Mouse (Mus musculus): ENCODE results near the gene Prm2. TPM values are rescaled to one million over a fixed set of nuclear protein-coding genes. Genes with fewer than 3 reads are reported as not detected.

The Prm2 gene
- total and polyA plus RNA-seq, 2 experiments from 2014 or later: not detected

DNA sequence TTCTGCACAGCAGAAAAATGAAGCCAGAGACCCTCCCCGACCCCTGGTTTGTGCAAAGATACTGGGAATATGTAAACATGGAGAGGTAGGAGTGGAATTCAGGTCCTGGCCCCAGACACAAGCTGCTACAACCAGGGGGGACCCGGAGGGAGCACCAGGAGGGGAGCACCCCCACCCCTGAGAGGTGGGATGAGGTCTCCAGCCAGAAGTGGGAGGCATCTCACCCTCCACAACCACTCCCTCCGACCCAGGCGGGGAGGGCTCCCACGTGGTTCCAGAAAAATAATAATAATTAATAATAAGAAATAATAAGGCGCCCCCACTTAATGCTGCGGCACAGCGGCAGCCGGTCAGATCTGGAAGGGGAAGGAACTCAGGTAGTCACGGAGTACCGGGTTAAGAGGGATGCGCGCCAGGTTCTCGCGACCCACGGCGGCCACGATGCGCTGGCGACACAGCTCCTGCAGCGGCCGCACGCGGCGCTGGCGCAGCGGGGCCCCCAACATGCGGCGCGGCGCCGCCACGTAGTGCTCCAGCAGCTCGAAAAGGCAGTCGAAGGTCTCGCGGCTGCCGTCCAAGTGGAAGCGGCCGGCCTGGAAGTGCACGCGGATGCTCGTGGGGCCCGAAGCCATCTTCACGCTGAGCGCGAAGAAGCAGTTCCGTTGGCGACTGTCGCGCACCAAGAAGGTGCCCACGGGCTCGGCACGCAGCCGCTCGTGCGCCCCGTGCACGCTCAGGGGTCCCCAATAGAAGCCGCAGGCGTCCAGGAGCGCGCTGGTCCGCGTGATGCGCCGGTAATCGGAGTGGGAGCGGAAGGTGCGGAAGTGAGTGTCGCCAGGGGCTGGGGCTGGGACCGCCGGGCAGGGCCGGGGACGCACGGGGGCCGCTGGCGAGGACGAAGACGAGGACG is 11.8 kb downstream of the Prm2 start:
- H3K9me3 ChIP-seq (ENCODE audit: low read length): no peaks in the 10 kb centered on the region
- H3K27me3 ChIP-seq (ENCODE audit: insufficient read depth, low read length): peaks cover 5% of the 10 kb centered on the region; the same call in 1 of the 2 replicates
- no peaks in the 10 kb centered on the region for H3K36me3 ChIP-seq (ENCODE audit: insufficient read depth)
- H3K4me3 ChIP-seq (ENCODE audit: low read depth, low read length): peak overlapping the region; percentile 64
- peak overlapping the region; percentile 76; the same call in 1 of the 2 replicates for H3K27ac ChIP-seq (ENCODE audit: low read depth, low read length)
- peak overlapping the region; percentile 99 for H3K4me2 ChIP-seq (ENCODE audit: low read depth)
- ATAC-seq (peak; percentile 5), DNase-seq (peak; percentile 58)
- peak overlapping the region; percentile 62 for H3K9ac ChIP-seq
- WGBS: 3% methylated on average over 81 of the region's 81 CpGs
- H3K4me1 ChIP-seq (ENCODE audit: insufficient read depth): no peaks in the 10 kb centered on the region
- peak; percentile 49 for TF ChIP-seq CTCF (IDR thresholded peaks at IDR 0.05; ENCODE audit: low read depth)

DNA sequence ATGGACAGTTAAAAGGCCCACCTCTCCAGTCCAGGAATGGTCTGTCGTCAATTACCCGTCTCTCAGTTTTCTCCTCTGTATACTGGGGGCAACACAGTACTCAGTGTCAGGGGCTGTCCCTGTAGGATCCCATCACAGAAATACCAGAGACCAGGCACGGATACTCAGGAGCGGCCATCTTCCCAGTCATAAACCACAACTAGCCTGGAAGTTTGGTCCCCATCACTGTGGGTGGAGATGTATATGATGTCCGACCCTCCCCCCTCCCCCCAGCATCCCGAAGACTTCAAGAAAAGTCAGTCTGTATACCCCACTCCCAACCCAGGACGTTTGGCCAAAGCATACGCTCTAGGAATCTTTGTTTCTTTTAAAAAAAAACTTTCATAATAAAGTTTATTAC is 12.5 kb downstream of the Prm2 start:
- Histone ChIP-seq H3K9ac (no peak overlapping the region), H3K36me3 (ENCODE audit: insufficient read depth) (no peaks in the 10 kb centered on the region), H3K27ac (ENCODE audit: low read depth, low read length) (no peak overlapping the region), H3K4me1 (ENCODE audit: insufficient read depth) (no peaks in the 10 kb centered on the region), H3K27me3 (ENCODE audit: insufficient read depth, low read length) (peaks cover 5% of the 10 kb centered on the region; the same call in 1 of the 2 replicates), H3K9me3 (ENCODE audit: low read length) (no peaks in the 10 kb centered on the region), H3K4me2 (ENCODE audit: low read depth) (peak overlapping the region; percentile 17; the same call in 1 of the 2 replicates), H3K4me3 (ENCODE audit: low read depth, low read length) (no peak overlapping the region; the same call in 1 of the 2 replicates)
- DNase-seq (no peak), ATAC-seq (no peak)
- TF ChIP-seq CTCF (IDR thresholded peaks at IDR 0.05; ENCODE audit: low read depth): no peak
- WGBS: 74% methylated on average over 8 of the region's 8 CpGs

DNA sequence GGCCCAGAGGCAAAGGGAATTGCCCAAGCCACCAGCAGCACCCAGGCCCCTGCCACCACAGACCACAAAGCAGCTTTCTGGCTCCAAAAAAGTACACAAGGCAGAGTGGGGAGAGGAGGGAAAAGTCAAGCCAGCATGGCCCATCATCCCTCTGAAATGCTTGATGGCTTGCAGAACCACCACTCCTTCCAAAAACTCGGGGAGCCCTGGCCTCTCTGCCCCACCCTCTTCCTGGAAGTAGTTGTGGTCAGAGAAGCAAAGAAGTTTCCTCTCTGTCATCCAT is 12.8 kb downstream of the Prm2 start:
- Histone ChIP-seq H3K4me2 (ENCODE audit: low read depth) (no peak overlapping the region; the same call in 1 of the 2 replicates), H3K27ac (ENCODE audit: low read depth, low read length) (no peak overlapping the region), H3K9me3 (ENCODE audit: low read length) (no peaks in the 10 kb centered on the region), H3K4me3 (ENCODE audit: low read depth, low read length) (no peak overlapping the region), H3K36me3 (ENCODE audit: insufficient read depth) (no peaks in the 10 kb centered on the region), H3K27me3 (ENCODE audit: insufficient read depth, low read length) (peaks cover 5% of the 10 kb centered on the region; the same call in 1 of the 2 replicates), H3K4me1 (ENCODE audit: insufficient read depth) (no peaks in the 10 kb centered on the region), H3K9ac (no peak overlapping the region)
- ATAC-seq (no peak), DNase-seq (no peak)
- TF ChIP-seq CTCF (IDR thresholded peaks at IDR 0.05; ENCODE audit: low read depth): no peak
- 62% methylated on average over 1 of the region's 1 CpGs for WGBS

DNA sequence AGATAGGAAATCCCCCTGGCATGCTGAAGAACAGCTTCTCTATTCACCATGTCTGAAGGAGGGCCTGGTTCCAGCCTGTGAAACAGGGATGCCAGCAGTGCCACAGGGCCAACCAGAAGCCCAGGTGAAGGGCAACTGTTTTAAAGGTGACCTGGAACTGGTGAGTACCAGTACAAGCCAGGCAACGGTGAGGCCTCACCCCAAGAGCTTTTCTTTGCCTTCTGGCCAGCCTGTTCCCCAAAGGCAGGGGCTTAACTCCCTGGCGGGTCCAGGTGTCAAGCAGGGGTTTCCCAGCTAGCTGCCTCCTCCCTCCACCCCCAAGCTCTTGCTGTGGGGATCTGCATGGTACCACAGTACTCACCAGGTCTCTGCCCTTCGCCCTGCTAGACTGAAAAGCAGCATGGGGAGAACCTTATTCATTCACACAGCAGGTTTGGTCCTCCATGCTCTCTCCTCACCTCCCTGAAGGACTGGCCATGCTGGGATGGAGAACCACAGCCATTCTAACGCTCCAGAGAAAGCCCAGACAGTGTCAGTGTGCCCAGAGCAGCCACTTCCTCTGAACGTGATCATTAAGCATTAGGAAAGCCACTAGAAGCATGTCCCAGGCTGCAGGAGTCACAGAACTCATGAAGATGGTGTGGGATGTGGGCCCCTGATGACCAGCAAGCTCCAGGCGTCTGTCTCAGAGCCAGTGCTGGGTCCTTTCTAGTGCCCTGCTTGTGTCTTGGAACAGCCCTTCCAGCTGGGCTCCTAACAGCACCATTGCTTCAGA is 13.4 kb downstream of the Prm2 start:
- no peak for TF ChIP-seq CTCF (IDR thresholded peaks at IDR 0.05; ENCODE audit: low read depth)
- DNase-seq: no peak
- no peaks in the 10 kb centered on the region for H3K9me3 ChIP-seq (ENCODE audit: low read length)
- no peaks in the 10 kb centered on the region for H3K4me1 ChIP-seq (ENCODE audit: insufficient read depth)
- WGBS: 48% methylated on average over 6 of the region's 6 CpGs
- H3K36me3 ChIP-seq (ENCODE audit: insufficient read depth): no peaks in the 10 kb centered on the region
- H3K27me3 ChIP-seq (ENCODE audit: insufficient read depth, low read length): peaks cover 5% of the 10 kb centered on the region; the same call in 1 of the 2 replicates
- no peak overlapping the region for H3K27ac ChIP-seq (ENCODE audit: low read depth, low read length)
- H3K9ac ChIP-seq: no peak overlapping the region
- ATAC-seq: no peak
- no peak overlapping the region for H3K4me2 ChIP-seq (ENCODE audit: low read depth)
- no peak overlapping the region for H3K4me3 ChIP-seq (ENCODE audit: low read depth, low read length)

DNA sequence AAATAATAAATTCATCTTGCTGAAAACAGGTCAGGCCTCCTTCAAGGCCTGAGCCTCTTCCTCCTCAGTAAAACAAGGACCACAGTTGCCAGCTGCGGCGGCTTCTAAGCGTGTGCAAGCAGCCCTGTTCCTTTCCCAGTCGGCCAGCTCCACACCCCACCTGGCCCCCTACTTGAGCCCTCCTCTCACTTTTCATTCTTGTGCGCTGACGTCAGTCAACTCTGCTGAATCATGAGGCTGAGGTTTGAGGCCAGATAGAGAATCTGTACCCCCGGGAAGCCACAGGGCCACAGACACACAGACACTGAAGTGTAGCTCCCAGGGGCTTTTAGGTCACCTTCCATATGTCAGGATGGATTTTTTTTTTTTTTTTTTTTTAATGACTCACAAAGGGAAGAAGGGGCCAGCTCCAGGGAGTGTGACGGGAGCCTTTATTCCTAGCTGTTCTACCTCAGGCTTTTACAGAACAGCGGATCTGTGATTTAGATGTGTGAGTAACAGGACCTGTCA is 14.0 kb downstream of the Prm2 start:
- 44% methylated on average over 9 of the region's 9 CpGs for WGBS
- Histone ChIP-seq H3K9me3 (ENCODE audit: low read length) (no peaks in the 10 kb centered on the region), H3K4me1 (ENCODE audit: insufficient read depth) (no peaks in the 10 kb centered on the region), H3K4me2 (ENCODE audit: low read depth) (no peak overlapping the region), H3K9ac (no peak overlapping the region), H3K4me3 (ENCODE audit: low read depth, low read length) (no peak overlapping the region), H3K36me3 (ENCODE audit: insufficient read depth) (no peaks in the 10 kb centered on the region), H3K27ac (ENCODE audit: low read depth, low read length) (no peak overlapping the region), H3K27me3 (ENCODE audit: insufficient read depth, low read length) (peaks cover 5% of the 10 kb centered on the region; the same call in 1 of the 2 replicates)
- no peak for DNase-seq
- no peak for ATAC-seq
- TF ChIP-seq CTCF (IDR thresholded peaks at IDR 0.05; ENCODE audit: low read depth): no peak

DNA sequence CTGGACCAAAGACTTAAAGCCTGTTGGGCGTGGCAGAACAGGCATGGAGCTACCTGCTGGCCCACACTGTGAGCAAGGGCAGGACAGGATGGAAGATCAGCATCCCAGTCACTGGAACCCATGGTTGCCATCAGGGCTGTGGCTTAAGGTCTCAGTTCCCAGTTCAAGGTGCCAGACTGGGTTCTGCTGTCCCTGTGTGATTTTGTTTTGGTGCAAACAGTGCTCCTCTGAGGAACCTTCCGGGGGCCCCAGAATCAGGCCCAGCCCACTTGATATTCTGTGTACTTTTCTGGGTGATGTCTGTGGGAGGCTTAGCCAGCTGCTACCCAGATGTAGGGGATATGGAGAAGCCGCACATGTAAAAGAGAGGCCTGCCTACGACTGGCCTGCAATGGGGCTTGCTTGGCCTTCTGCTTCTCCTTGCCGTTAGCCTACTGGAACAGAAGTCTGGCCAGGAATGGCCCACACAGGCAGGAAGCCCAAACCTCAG is 15.3 kb downstream of the Prm2 start:
- Histone ChIP-seq H3K27me3 (ENCODE audit: insufficient read depth, low read length) (peaks cover 5% of the 10 kb centered on the region; the same call in 1 of the 2 replicates), H3K4me3 (ENCODE audit: low read depth, low read length) (no peak overlapping the region), H3K36me3 (ENCODE audit: insufficient read depth) (no peaks in the 10 kb centered on the region), H3K4me1 (ENCODE audit: insufficient read depth) (no peaks in the 10 kb centered on the region), H3K27ac (ENCODE audit: low read depth, low read length) (no peak overlapping the region), H3K9me3 (ENCODE audit: low read length) (no peaks in the 10 kb centered on the region), H3K9ac (no peak overlapping the region), H3K4me2 (ENCODE audit: low read depth) (no peak overlapping the region)
- ATAC-seq: no peak
- no peak for DNase-seq
- WGBS: 83% methylated on average over 5 of the region's 5 CpGs
- TF ChIP-seq CTCF (IDR thresholded peaks at IDR 0.05; ENCODE audit: low read depth): no peak

Data from forebrain, postnatal 0 days (tissue).